Mouse (Mus musculus) layer of hippocampus, adult 9-10 months (tissue): ENCODE results near the gene Ecd.
"Not testable (repeated sequence)": the region's sequence is repeated elsewhere in the genome, so short reads cannot be mapped to it uniquely, and the experiment has no call there.

Experiments
- DNase-seq: peaks from one replicate; pipeline ENCODE4 v3.0.0; 2022; ENCODE audit warnings: low spot score

Ecd gene

DNA sequence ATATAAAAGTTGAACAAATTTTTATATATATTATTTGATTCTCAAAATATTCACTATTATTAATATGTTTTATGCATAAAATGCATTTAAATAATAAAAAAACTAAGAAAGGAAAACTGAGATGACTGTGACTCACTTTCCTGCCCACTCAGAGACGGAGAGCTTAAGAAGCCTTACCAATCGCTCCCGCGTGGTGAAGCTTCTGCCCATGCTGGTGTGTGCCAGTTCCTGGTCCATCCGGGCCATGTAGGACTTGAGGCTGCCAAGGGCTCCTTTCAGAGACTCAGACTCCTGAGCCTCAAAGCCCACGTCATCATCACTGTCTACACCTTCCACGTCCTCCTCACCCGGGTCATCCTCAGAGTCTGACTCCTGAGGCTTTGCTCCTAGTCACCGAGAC, 23.7 kb downstream of the Ecd start:
- DNase-seq = no peak

- peak; percentile 32 for DNase-seq
These were observed 28.5 kb downstream of the Ecd start for GRCm38 (mm10) chr14:20319420-20319819.

- no peak for DNase-seq
These were observed 32.8 kb downstream of the Ecd start for GRCm38 (mm10) chr14:20315137-20315536.

DNA sequence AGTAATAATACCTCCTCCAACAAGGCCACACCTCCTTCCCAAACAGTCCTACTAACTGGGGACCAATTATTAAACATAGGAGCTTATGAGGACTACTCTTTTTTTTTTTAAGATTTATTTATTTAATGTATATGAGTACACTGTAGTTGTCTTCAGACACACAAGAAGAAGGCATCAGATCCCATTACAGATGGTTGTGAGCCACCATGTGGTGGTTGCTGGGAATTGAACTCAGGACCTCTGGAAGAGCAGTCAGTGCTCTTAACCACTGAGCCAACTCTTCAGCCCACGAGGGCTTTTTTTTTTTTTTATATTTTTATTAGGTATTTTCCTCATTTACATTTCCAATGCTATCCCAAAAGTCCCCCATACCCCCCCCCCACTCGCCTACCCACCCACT, 42.8 kb downstream of the Ecd start:
- DNase-seq = not testable (repeated sequence)

DNA sequence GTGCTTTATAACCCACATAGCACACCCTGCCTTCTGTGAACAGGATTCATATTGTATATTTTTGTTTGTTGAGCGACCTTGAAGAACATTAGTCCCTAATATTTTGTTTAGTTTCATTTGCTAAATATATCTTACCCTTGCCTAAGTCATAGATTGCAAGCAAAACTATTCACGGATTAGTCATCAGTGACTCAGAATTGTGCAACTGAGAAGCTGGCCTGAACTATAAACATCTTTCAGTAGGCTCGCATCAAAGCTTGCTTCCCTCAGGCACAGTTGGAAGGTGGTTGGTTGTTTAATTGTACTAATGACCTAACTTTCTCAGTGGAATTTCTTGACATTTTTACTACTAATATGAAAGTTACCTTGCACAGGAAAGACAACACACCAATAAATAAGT, 49.8 kb downstream of the Ecd start:
- DNase-seq = no peak

GRCm38 (mm10) chr14:20297616-20298015, 50.3 kb downstream of the Ecd start:
- no peak for DNase-seq

DNA sequence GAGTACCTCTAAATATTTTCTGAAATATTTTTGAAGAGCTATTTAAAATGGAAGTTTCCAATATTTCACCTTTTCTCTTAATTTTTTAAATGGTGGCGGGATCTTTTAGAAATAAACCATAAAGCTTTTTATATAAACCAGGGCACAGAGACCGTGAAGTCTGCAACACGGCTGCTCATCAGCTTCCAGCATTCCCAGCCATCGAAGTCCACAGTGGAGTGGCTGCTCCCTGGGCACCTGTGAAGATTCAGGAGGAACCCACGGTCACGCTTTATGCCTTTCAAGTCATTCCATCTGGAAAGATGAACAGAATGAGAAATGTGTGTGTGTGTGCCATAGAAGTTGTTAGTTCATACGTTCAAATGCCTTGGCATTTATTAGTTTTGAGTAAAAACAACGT, 53.0 kb downstream of the Ecd start:
- DNase-seq = no peak

- peak; percentile 90 for DNase-seq
These were observed 53.6 kb downstream of the Ecd start, which contains the start of gene Nudt13 for GRCm38 (mm10) chr14:20294117-20294892. TSS of gene Nudt13 (plus strand) at chr14:20294697.

DNA sequence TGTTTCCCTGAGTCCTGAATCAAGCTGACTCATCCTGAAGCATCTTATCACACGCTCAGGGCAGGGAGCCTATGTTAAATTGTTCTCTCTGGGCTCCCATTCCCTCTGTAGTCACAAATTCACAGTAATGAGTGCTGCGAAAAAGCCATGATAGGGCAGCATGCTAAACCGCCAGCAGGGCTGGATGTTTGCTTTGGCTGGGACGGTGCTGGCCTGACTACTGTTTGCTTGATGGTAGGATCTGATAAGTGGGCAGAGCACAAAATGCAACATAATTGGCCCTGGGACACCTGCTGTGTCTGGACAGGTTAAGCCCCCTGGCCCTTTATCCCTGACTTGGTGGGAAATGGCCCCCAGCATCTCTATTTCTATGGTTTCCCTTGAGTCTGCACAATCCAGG, 56.5 kb downstream of the Ecd start:
- no peak for DNase-seq
